Mouse (Mus musculus): ENCODE results near the gene Raf1. TPM values are rescaled to one million over a fixed set of nuclear protein-coding genes. Genes with fewer than 3 reads are reported as not detected.

Raf1 gene
- 117 TPM for polyA plus RNA-seq (2017; shearing (Covaris generic))

DNA sequence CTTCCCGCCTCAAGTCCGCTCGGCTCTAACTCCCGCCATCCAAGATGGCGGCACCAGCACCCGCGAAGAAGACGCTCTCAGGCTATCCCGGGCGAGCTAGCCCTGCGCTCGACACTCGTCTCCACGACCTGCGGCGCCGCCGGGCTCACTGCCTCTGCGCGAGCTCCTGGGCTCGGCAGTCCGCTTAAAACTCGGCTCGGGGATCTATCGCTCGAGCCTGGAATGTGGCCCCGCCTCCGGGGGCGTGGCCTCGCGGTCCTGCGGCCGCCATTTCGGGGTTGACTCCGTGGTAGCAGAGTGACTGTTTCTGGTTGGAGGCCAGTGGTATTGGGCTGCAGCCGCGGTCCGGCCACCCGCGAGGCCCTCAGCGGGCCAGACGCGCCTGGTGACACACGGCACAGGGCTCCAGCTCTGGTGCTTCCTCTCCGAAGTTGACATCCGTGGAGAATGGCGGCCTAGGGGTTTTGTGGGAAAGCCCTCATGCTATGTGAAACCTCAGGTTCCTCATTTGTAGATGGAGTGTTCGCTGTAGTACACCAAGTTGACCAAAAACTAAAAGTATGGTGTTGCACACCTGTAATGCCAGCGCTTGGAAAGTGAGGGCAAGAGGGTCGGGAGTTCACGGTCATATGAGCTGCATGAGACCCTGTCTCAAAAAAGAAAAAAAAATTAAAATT, at the start of gene Raf1:
Gene Raf1, minus strand, starts transcription at position 184 of the 677 bp plus-strand sequence.

DNA sequence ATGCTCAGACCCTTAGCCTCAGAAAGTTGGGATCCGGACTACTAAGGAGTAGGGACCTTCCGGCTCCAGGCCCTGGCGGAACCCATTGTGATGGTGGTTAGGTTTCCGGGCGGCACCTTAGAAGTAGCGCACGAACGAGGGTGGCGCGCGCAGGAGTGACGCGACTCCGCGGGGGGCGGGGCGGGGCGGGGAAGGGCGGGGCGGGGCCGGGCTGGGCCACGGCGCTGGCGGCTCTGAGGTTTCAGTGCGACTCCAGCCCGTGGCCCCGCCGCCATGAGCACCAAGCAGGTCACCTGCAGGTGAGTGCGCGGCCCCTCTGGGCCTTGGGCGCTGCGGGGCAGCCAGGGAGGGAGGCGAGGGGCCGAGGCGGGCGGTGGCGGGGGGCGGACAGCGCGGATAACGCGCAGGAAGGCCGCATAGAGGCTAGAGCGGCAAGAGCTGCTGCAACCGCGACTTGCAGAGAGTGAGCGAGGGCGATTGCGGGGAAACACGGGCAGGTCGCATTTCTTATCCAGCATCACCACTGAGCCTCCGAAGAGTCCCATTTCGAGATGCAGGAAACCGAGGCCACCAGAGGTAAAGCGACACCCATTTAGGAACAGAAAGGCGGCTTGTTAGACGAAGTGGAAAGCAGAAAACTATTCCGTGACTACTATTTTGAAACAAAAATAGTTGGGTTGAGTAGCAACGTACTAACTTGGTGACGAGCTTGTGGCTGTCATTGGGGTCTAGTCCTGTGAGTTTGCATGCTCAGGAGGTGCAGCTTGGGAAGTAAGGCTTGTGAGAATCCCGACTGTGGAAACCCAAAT, 74.5 kb downstream of the Raf1 start, which contains the start of gene Mkrn2:
Gene Mkrn2, plus strand, starts transcription at position 188 of the 809 bp plus-strand sequence.

DNA sequence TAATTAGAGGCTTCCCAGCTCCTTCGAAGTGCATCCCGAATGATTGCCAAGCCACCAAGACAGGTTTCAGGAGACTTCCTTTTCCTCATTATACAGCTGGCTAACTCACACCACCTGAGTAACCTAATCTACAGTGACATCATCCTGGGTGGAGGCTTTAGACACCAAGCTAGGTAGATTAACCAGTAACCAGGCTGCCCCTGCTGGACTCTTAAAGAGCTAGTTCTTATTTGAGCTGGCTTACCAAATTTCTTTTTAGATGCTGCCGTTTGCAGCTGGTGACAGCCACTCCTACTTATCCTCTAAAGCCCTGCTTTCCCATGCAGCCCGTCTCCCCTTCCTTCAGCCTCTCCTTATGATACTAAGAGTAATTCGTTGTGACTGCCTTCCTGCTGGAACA, 84.0 kb downstream of the Raf1 start, which contains the start of gene Mkrn2os:
Gene Mkrn2os, minus strand, starts transcription at position 119 of the 400 bp plus-strand sequence.

Other genes with a start within 250 kb of the Raf1 start
- gene Tsen2, start 132.0 kb downstream of the Raf1 start, polyA plus RNA-seq (2017; shearing (Covaris generic)), result 6.3 TPM
- gene Mkrn2os, start 84.1 kb downstream of the Raf1 start, polyA plus RNA-seq (2017; shearing (Covaris generic)), result not detected
- gene Mkrn2, start 74.7 kb downstream of the Raf1 start, polyA plus RNA-seq (2017; shearing (Covaris generic)), result 36.3 TPM
- gene Tmem40, start 85.8 kb upstream of the Raf1 start, polyA plus RNA-seq (2017; shearing (Covaris generic)), result not detected
- 4.1 TPM for gene Cand2, start 97.9 kb upstream of the Raf1 start, polyA plus RNA-seq (2017; shearing (Covaris generic))
- 4,246 TPM for gene Rpl32, start 132.1 kb upstream of the Raf1 start, polyA plus RNA-seq (2017; shearing (Covaris generic))
- gene Efcab12, start 161.8 kb upstream of the Raf1 start, polyA plus RNA-seq (2017; shearing (Covaris generic)), result not detected
- 11.1 TPM for gene Mbd4, start 176.7 kb upstream of the Raf1 start, polyA plus RNA-seq (2017; shearing (Covaris generic))
- gene Ift122, start 176.8 kb upstream of the Raf1 start, polyA plus RNA-seq (2017; shearing (Covaris generic)), result 0.96 TPM

All from naive thymus-derived CD4-positive, alpha-beta T cell, adult 5 months (primary cell).